Mouse (Mus musculus) liver, embryonic 11.5 days (tissue): Measurements from ENCODE around the gene Slc18a2. TPM values are rescaled to one million over a fixed set of nuclear protein-coding genes. Genes with fewer than 3 reads are reported as not detected.

Source experiments
- ATAC-seq: fragments of 200-750 bp; cut with Nextera tagmentation; replicated peaks from 2 replicates; pipeline ENCODE4 v1.8.0; 2017; ENCODE audit warnings: moderate number of reproducible peaks, mild to moderate bottlenecking, moderate TSS enrichment, moderate library complexity; ENCODE audit not compliant: low FRiP score
- DNase-seq: peaks from one replicate; pipeline ENCODE4 v3.0.0-alpha.2; 2017; ENCODE audit warnings: low spot score
- H3K27ac ChIP-seq: fragments of 300-500 bp; sonication (generic); 2 replicates; pipeline ENCODE4 v1.5.1; 2014; ENCODE audit warnings: mild to moderate bottlenecking, low read depth, low read length, control low read depth
- H3K27me3 ChIP-seq: fragments of 300-500 bp; sonication (generic); replicated peaks from 2 replicates; pipeline ENCODE4 v1.6.1; 2014; ENCODE audit warnings: low read length, mixed read lengths; ENCODE audit not compliant: control insufficient read depth, insufficient read depth
- H3K36me3 ChIP-seq: fragments of 300-500 bp; sonication (generic); 2 replicates; pipeline ENCODE4 v1.6.1; 2014; ENCODE audit warnings: mild to moderate bottlenecking, low read length, moderate library complexity, mixed read lengths; ENCODE audit not compliant: control insufficient read depth, insufficient read depth
- H3K4me1 ChIP-seq: fragments of 300-500 bp; sonication (generic); replicated peaks from 2 replicates; pipeline ENCODE4 v1.6.1; 2014; ENCODE audit warnings: low read length, mixed read lengths; ENCODE audit not compliant: control insufficient read depth, insufficient read depth
- H3K4me2 ChIP-seq: fragments of 300-500 bp; sonication (generic); 2 replicates; pipeline ENCODE4 v1.6.1; 2014; ENCODE audit warnings: mild to moderate bottlenecking, control low read depth, moderate library complexity
- H3K4me3 ChIP-seq: fragments of 300-500 bp; sonication (generic); 2 replicates; pipeline ENCODE4 v1.5.1; 2014; ENCODE audit warnings: low read depth, low read length, control low read depth
- H3K9ac ChIP-seq: fragments of 300-500 bp; sonication (generic); 2 replicates; pipeline ENCODE4 v1.6.1; 2014; ENCODE audit warnings: low read depth, low read length, control low read depth
- H3K9me3 ChIP-seq: fragments of 300-500 bp; sonication (generic); 2 replicates; pipeline ENCODE4 v1.6.1; 2016; ENCODE audit warnings: low read length, inconsistent platforms, mixed read lengths; ENCODE audit not compliant: control insufficient read depth
- WGBS: fragments of 180-500 bp; shearing (Covaris S2); extraction: QIAGEN DNeasy Blood & Tissue Kit; methylation state at CpG from one replicate; pipeline ENCODE4 v1.1.7; 2014; 5-methylcytosine and 5-hydroxymethylcytosine counted together
- polyA plus RNA-seq: library from polyadenylated mRNA; unstranded; fragments of >200 nt; fragmentation: Nextera tagmentation; extraction: Ambion mirVana; gene quantifications from 2 replicates; pipeline ENCODE4 v1.2.1, GENCODE M21; 2014

The Slc18a2 gene
- polyA plus RNA-seq: 9.6 and 10.1 TPM in 2 replicates

- DNase-seq: peak; percentile 47
- Histone ChIP-seq H3K27me3 (peaks cover 18% of the 10 kb centered on the region; the same call in 1 of the 2 replicates), H3K9ac (peak within 1 kb of the TSS; percentile 50), H3K27ac (no peak within 1 kb of the TSS), H3K4me1 (peaks cover 19% of the 10 kb centered on the region), H3K36me3 (no peaks in the 10 kb centered on the region), H3K4me3 (peak within 1 kb of the TSS; percentile 57), H3K4me2 (peak within 1 kb of the TSS; percentile 98), H3K9me3 (peaks cover 3% of the 10 kb centered on the region; the same call in 1 of the 2 replicates)
- peak; percentile 74 for ATAC-seq
- WGBS: under 1% methylated on average over 55 of the region's 55 CpGs
These were observed at the start of gene Slc18a2 for GRCm38 (mm10) chr19:59260718-59261442. TSS of gene Slc18a2 (plus strand) at chr19:59260896.

GRCm38 (mm10) chr19:59216891-59217290 lies 43.8 kb upstream of the Slc18a2 start:
- Histone ChIP-seq H3K9me3 (no peaks in the 10 kb centered on the region), H3K27ac (no peak overlapping the region), H3K27me3 (no peaks in the 10 kb centered on the region), H3K4me1 (no peaks in the 10 kb centered on the region), H3K4me3 (no peak overlapping the region), H3K4me2 (no peak overlapping the region), H3K36me3 (no peaks in the 10 kb centered on the region), H3K9ac (no peak overlapping the region)
- DNase-seq: no peak
- no peak for ATAC-seq
- WGBS: 69% methylated on average over 3 of the region's 3 CpGs

GRCm38 (mm10) chr19:59218991-59219390 lies 41.7 kb upstream of the Slc18a2 start, which contains the start of gene Kcnk18:
TSS of gene Kcnk18 (plus strand) at chr19:59219214.
- H3K4me2 ChIP-seq: no peak within 1 kb of the TSS
- 79% methylated on average over 8 of the region's 8 CpGs for WGBS

GRCm38 (mm10) chr19:59221131-59221530 lies 39.6 kb upstream of the Slc18a2 start:
- H3K27me3 ChIP-seq: no peaks in the 10 kb centered on the region
- H3K36me3 ChIP-seq: no peaks in the 10 kb centered on the region
- no peak for DNase-seq
- H3K4me2 ChIP-seq: no peak overlapping the region
- no peak overlapping the region for H3K9ac ChIP-seq
- ATAC-seq: no peak
- H3K4me3 ChIP-seq: no peak overlapping the region
- H3K27ac ChIP-seq: no peak overlapping the region
- H3K4me1 ChIP-seq: no peaks in the 10 kb centered on the region
- no peaks in the 10 kb centered on the region for H3K9me3 ChIP-seq
- WGBS: 60% methylated on average over 3 of the region's 3 CpGs

More at GRCm38 (mm10) chr19:59218991-59219390, 41.7 kb upstream of the Slc18a2 start, which contains the start of gene Kcnk18:
- Histone ChIP-seq H3K4me3 (no peak within 1 kb of the TSS), H3K9ac (no peak within 1 kb of the TSS), H3K27me3 (no peaks in the 10 kb centered on the region), H3K9me3 (no peaks in the 10 kb centered on the region), H3K27ac (no peak within 1 kb of the TSS), H3K4me1 (no peaks in the 10 kb centered on the region), H3K36me3 (no peaks in the 10 kb centered on the region)
- DNase-seq (no peak), ATAC-seq (no peak)

- no peak for ATAC-seq
- no peak overlapping the region for H3K9ac ChIP-seq
These were observed 32.3 kb upstream of the Slc18a2 start for GRCm38 (mm10) chr19:59228376-59228775.

GRCm38 (mm10) chr19:59232786-59233185 lies 27.9 kb upstream of the Slc18a2 start:
- ATAC-seq (no peak), DNase-seq (no peak)
- Histone ChIP-seq H3K27me3 (0 out of 2 replicates have a peak, but pooled peaks cover 2% of the 10 kb centered on the region), H3K4me3 (no peak overlapping the region), H3K9me3 (no peaks in the 10 kb centered on the region), H3K9ac (no peak overlapping the region), H3K27ac (no peak overlapping the region), H3K4me2 (no peak overlapping the region), H3K4me1 (no peaks in the 10 kb centered on the region), H3K36me3 (no peaks in the 10 kb centered on the region)
- WGBS: 60% methylated on average over 5 of the region's 5 CpGs

More at GRCm38 (mm10) chr19:59228376-59228775, 32.3 kb upstream of the Slc18a2 start:
- Histone ChIP-seq H3K27ac (no peak overlapping the region), H3K4me2 (no peak overlapping the region), H3K4me1 (no peaks in the 10 kb centered on the region), H3K9me3 (no peaks in the 10 kb centered on the region), H3K36me3 (no peaks in the 10 kb centered on the region), H3K27me3 (no peaks in the 10 kb centered on the region), H3K4me3 (no peak overlapping the region)
- no peak for DNase-seq
- 60% methylated on average over 3 of the region's 3 CpGs for WGBS

GRCm38 (mm10) chr19:59235001-59235400 lies 25.7 kb upstream of the Slc18a2 start:
- no peak for ATAC-seq
- no peaks in the 10 kb centered on the region for H3K9me3 ChIP-seq
- DNase-seq: no peak

GRCm38 (mm10) chr19:59236046-59236445 lies 24.6 kb upstream of the Slc18a2 start:
- DNase-seq: no peak
- H3K4me1 ChIP-seq: no peaks in the 10 kb centered on the region
- WGBS: 71% methylated on average over 6 of the region's 6 CpGs

More at GRCm38 (mm10) chr19:59235001-59235400, 25.7 kb upstream of the Slc18a2 start:
- no peaks in the 10 kb centered on the region for H3K4me1 ChIP-seq
- H3K9ac ChIP-seq: no peak overlapping the region
- H3K4me2 ChIP-seq: no peak overlapping the region
- 74% methylated on average over 18 of the region's 18 CpGs for WGBS
- no peak overlapping the region for H3K4me3 ChIP-seq
- H3K27me3 ChIP-seq: 0 out of 2 replicates have a peak, but pooled peaks cover 3% of the 10 kb centered on the region
- H3K27ac ChIP-seq: no peak overlapping the region
- no peaks in the 10 kb centered on the region for H3K36me3 ChIP-seq

GRCm38 (mm10) chr19:59238630-59239029 lies 22.1 kb upstream of the Slc18a2 start:
- 0 out of 2 replicates have a peak, but pooled peaks cover 3% of the 10 kb centered on the region for H3K27me3 ChIP-seq
- DNase-seq (no peak), ATAC-seq (no peak)
- no peaks in the 10 kb centered on the region for H3K4me1 ChIP-seq
- no peak overlapping the region for H3K9ac ChIP-seq
- H3K36me3 ChIP-seq: no peaks in the 10 kb centered on the region
- H3K4me3 ChIP-seq: no peak overlapping the region
- no peak overlapping the region for H3K4me2 ChIP-seq
- H3K9me3 ChIP-seq: no peaks in the 10 kb centered on the region
- 64% methylated on average over 3 of the region's 3 CpGs for WGBS
- no peak overlapping the region for H3K27ac ChIP-seq

More at GRCm38 (mm10) chr19:59236046-59236445, 24.6 kb upstream of the Slc18a2 start:
- Histone ChIP-seq H3K9ac (no peak overlapping the region), H3K27ac (no peak overlapping the region), H3K9me3 (no peaks in the 10 kb centered on the region), H3K4me2 (no peak overlapping the region), H3K27me3 (0 out of 2 replicates have a peak, but pooled peaks cover 3% of the 10 kb centered on the region), H3K36me3 (no peaks in the 10 kb centered on the region), H3K4me3 (no peak overlapping the region)
- ATAC-seq: no peak
